Mouse (Mus musculus): Measurements from ENCODE around the gene Hist1h4f. TPM values are rescaled to one million over a fixed set of nuclear protein-coding genes. Genes with fewer than 3 reads are reported as not detected.
A peak's percentile ranks its signal among the peaks of the same experiment; 100 is the strongest.

The Hist1h4f gene
- total and polyA plus RNA-seq, 3 experiments, result 8.0 to 3,177 (median 478) TPM

DNA sequence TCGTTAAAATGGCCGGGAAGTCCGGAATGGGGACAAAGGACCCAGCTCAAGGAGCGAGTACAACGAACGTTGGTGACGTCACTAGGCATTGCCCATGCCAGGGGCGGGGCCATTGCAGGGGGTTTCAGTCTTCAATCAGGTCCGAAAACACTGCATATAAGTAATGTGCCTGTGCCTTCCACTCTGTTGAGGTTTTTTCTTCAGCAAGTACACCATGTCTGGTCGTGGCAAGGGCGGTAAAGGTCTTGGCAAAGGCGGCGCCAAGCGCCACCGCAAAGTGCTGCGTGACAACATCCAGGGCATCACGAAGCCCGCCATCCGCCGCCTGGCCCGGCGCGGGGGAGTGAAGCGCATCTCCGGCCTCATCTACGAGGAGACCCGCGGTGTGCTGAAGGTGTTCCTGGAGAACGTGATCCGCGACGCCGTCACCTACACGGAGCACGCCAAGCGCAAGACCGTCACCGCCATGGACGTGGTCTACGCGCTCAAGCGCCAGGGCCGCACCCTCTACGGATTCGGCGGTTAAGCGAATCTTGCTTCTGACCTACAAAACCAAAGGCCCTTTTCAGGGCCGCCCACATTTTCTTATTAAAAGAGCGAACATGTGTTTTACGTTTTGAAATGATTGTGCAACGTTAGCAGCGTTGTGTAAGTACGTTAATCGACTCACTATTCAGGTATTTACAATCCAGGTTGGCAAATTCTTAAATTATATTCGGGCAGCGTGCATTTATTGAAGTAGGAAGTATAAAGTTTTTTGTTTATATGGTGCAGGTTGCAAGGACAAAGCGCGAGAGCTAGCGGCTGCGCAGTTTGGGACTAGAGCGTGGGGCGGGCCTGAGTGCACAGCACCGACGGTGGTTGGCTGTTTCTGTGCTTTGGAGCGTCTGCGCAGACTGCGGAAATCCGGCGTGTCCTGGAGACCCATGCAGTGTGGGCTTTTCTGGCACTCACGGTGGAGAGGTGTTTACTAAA lies 20.3 kb downstream of the Hist1h4f start, which contains the start of gene Hist1h4h:
Gene Hist1h4h, plus strand, starts transcription at position 150 of the 975 bp plus-strand sequence.
- peak; percentile 51 for DNase-seq (ENCODE audit: low spot score)

DNA sequence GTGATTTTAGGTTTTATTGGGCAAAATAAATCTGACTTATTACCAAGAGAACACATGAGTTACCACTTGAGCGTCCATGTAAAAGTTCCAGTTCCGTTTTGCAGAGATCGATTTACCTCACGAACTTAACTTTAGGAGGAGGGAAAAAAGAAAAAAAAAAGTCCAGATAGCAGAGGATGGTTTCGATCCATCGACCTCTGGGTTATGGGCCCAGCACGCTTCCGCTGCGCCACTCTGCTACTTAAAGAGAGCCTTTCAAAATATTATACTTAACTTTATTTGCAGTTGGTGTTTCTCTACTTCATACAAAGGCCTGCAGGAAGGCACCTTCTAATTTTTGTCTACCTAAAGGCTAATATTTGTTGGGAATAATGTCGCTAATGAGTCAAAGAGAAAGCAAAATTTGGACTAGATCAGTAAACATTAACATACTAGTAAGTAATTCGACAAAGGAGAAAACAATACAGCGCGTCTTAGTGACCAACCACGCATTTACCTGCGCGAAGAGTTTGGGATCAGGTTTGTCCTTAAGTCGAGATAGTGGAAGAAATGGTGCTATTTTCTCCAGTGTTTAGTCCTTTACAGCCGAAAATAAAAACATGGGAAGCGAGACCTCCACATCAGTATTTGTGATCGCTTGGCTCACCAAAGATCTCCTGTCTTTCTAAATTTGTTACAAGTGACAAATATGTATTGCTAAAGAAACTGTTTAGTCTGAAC lies 21.1 kb downstream of the Hist1h4f start:
- H3K4me3 ChIP-seq (ENCODE audit: low read depth, low read length), result peak overlapping the region; percentile 69
- ATAC-seq (ENCODE audit: extremely low read depth, insufficient number of reproducible peaks, low FRiP score, poor library complexity, severe bottlenecking), result no peak

More for the DNA sequence above, 20.3 kb downstream of the Hist1h4f start, which contains the start of gene Hist1h4h:
- ATAC-seq (ENCODE audit: extremely low read depth, insufficient number of reproducible peaks, low FRiP score, poor library complexity, severe bottlenecking), result peak; percentile 43
- Histone ChIP-seq H3K4me3 (ENCODE audit: low read depth, low read length) (peak within 1 kb of the TSS; percentile 69), H3K27me3 (ENCODE audit: insufficient read depth, low read length) (no peaks in the 10 kb centered on the region), H3K36me3 (replicated peaks) (no peaks in the 10 kb centered on the region), H3K4me1 (ENCODE audit: insufficient read depth, low read depth, low read length) (peaks cover 26% of the 10 kb centered on the region), H3K9me3 (replicated peaks) (no peaks in the 10 kb centered on the region)
- TF ChIP-seq CTCF (IDR thresholded peaks at IDR 0.05; ENCODE audit: low read depth, low read length) (no peak), POLR2AphosphoS5 (IDR thresholded peaks at IDR 0.05; ENCODE audit: insufficient replicate concordance, low read depth, low read length) (peak; percentile 98), GATA2 (IDR thresholded peaks at IDR 0.05; ENCODE audit: borderline replicate concordance, low read depth, low read length) (no peak), GATA1 (IDR thresholded peaks at IDR 0.05; ENCODE audit: borderline replicate concordance, low read length) (no peak), TAL1 (conservative IDR thresholded peaks at IDR 0.05; ENCODE audit: low read depth, low read length) (no peak)

GRCm38 (mm10) chr13:23529480-23530165 lies 21.8 kb downstream of the Hist1h4f start:
- H3K27me3 ChIP-seq (ENCODE audit: insufficient read depth, low read length), result no peaks in the 10 kb centered on the region
- DNase-seq (ENCODE audit: low spot score) (no peak), ATAC-seq (ENCODE audit: extremely low read depth, insufficient number of reproducible peaks, low FRiP score, poor library complexity, severe bottlenecking) (no peak)
- TF ChIP-seq CTCF (IDR thresholded peaks at IDR 0.05; ENCODE audit: low read depth, low read length) (no peak), GATA2 (IDR thresholded peaks at IDR 0.05; ENCODE audit: borderline replicate concordance, low read depth, low read length) (no peak), GATA1 (IDR thresholded peaks at IDR 0.05; ENCODE audit: borderline replicate concordance, low read length) (no peak), POLR2AphosphoS5 (IDR thresholded peaks at IDR 0.05; ENCODE audit: insufficient replicate concordance, low read depth, low read length) (no peak), TAL1 (conservative IDR thresholded peaks at IDR 0.05; ENCODE audit: low read depth, low read length) (no peak)
- H3K9me3 ChIP-seq (replicated peaks), result no peaks in the 10 kb centered on the region
- no peaks in the 10 kb centered on the region for H3K36me3 ChIP-seq (replicated peaks)
- H3K4me1 ChIP-seq (ENCODE audit: insufficient read depth, low read depth, low read length), result peaks cover 40% of the 10 kb centered on the region
- peak overlapping the region; percentile 35; the same call in 1 of the 2 replicates for H3K4me3 ChIP-seq (ENCODE audit: low read depth, low read length)

More for the DNA sequence above, 21.1 kb downstream of the Hist1h4f start:
- Histone ChIP-seq H3K36me3 (replicated peaks) (no peaks in the 10 kb centered on the region), H3K9me3 (replicated peaks) (no peaks in the 10 kb centered on the region), H3K4me1 (ENCODE audit: insufficient read depth, low read depth, low read length) (peaks cover 33% of the 10 kb centered on the region), H3K27me3 (ENCODE audit: insufficient read depth, low read length) (no peaks in the 10 kb centered on the region)
- no peak for DNase-seq (ENCODE audit: low spot score)
- TF ChIP-seq TAL1 (conservative IDR thresholded peaks at IDR 0.05; ENCODE audit: low read depth, low read length) (no peak), POLR2AphosphoS5 (IDR thresholded peaks at IDR 0.05; ENCODE audit: insufficient replicate concordance, low read depth, low read length) (no peak), CTCF (IDR thresholded peaks at IDR 0.05; ENCODE audit: low read depth, low read length) (no peak), GATA2 (IDR thresholded peaks at IDR 0.05; ENCODE audit: borderline replicate concordance, low read depth, low read length) (no peak), GATA1 (IDR thresholded peaks at IDR 0.05; ENCODE audit: borderline replicate concordance, low read length) (no peak)

DNA sequence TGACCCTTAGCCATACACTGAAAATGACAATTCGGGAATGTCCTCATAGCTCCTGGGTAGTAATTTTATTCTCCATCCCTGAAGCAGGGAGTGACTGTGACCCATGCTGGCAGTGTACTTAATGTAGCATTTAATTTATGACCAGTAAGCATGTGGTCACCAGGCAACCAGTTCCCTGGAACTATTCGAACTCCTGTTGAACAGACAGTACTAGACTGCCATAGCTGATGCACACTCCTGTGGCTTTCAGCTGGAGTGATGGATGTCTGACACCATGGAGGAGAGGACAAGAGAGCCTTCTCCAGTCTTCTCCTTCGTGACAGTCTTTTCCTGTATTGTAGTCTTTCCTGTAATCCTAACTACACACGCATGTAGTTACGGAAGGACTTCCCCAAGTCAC lies 22.4 kb downstream of the Hist1h4f start:
- Histone ChIP-seq H3K27me3 (ENCODE audit: insufficient read depth, low read length) (no peaks in the 10 kb centered on the region), H3K36me3 (replicated peaks) (no peaks in the 10 kb centered on the region), H3K4me1 (ENCODE audit: insufficient read depth, low read depth, low read length) (peaks cover 44% of the 10 kb centered on the region), H3K9me3 (replicated peaks) (no peaks in the 10 kb centered on the region), H3K4me3 (ENCODE audit: low read depth, low read length) (no peak overlapping the region)
- DNase-seq (ENCODE audit: low spot score) (no peak), ATAC-seq (ENCODE audit: extremely low read depth, insufficient number of reproducible peaks, low FRiP score, poor library complexity, severe bottlenecking) (no peak)
- TF ChIP-seq TAL1 (conservative IDR thresholded peaks at IDR 0.05; ENCODE audit: low read depth, low read length), result no peak
- no peak for TF ChIP-seq POLR2AphosphoS5 (IDR thresholded peaks at IDR 0.05; ENCODE audit: insufficient replicate concordance, low read depth, low read length)
- TF ChIP-seq GATA2 (IDR thresholded peaks at IDR 0.05; ENCODE audit: borderline replicate concordance, low read depth, low read length), result no peak
- TF ChIP-seq GATA1 (IDR thresholded peaks at IDR 0.05; ENCODE audit: borderline replicate concordance, low read length), result no peak
- TF ChIP-seq CTCF (IDR thresholded peaks at IDR 0.05; ENCODE audit: low read depth, low read length), result no peak

GRCm38 (mm10) chr13:23526312-23526711 lies 25.1 kb downstream of the Hist1h4f start:
- H3K36me3 ChIP-seq (replicated peaks), result no peaks in the 10 kb centered on the region
- H3K9me3 ChIP-seq (replicated peaks), result no peaks in the 10 kb centered on the region
- peak overlapping the region; percentile 52; the same call in 1 of the 2 replicates for H3K4me3 ChIP-seq (ENCODE audit: low read depth, low read length)
- TF ChIP-seq TAL1 (conservative IDR thresholded peaks at IDR 0.05; ENCODE audit: low read depth, low read length) (no peak), CTCF (IDR thresholded peaks at IDR 0.05; ENCODE audit: low read depth, low read length) (no peak), GATA1 (IDR thresholded peaks at IDR 0.05; ENCODE audit: borderline replicate concordance, low read length) (no peak), GATA2 (IDR thresholded peaks at IDR 0.05; ENCODE audit: borderline replicate concordance, low read depth, low read length) (no peak), POLR2AphosphoS5 (IDR thresholded peaks at IDR 0.05; ENCODE audit: insufficient replicate concordance, low read depth, low read length) (no peak)
- peaks cover 44% of the 10 kb centered on the region for H3K4me1 ChIP-seq (ENCODE audit: insufficient read depth, low read depth, low read length)
- ATAC-seq (ENCODE audit: extremely low read depth, insufficient number of reproducible peaks, low FRiP score, poor library complexity, severe bottlenecking), result no peak
- DNase-seq (ENCODE audit: low spot score), result no peak
- H3K27me3 ChIP-seq (ENCODE audit: insufficient read depth, low read length), result no peaks in the 10 kb centered on the region
